Mouse (Mus musculus): ENCODE measurements around the gene Gbx2. TPM values are rescaled to one million over a fixed set of nuclear protein-coding genes. Genes with fewer than 3 reads are reported as not detected.

The Gbx2 gene
- total RNA-seq, 2 experiments from 2014 or later: not detected

GRCm38 (mm10) chr1:89913611-89914010 is 17.4 kb downstream of the Gbx2 start:
- DNase-seq (ENCODE audit: low spot score in 2 of 2): no peak

DNA sequence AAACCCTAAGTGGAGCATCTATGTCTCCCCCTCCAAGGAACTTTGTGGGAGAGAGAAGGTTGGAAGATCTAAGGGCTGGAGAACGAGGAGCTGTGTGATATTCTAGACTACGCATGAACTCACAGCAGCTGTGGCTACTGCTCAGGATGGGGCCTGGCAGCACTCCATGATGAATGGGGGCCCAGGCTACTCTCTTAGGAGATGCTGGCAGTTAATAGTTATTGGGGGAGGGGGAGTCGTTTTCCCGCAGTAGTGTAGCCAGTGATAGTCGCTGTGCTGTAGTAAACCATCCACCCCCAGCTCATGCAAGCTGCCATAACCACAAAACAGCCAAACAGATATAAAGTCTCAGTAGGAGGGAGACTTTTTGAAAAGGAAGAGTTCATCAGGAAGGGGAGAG is 18.6 kb downstream of the Gbx2 start:
- no peak for DNase-seq (ENCODE audit: low spot score in 2 of 2)

DNA sequence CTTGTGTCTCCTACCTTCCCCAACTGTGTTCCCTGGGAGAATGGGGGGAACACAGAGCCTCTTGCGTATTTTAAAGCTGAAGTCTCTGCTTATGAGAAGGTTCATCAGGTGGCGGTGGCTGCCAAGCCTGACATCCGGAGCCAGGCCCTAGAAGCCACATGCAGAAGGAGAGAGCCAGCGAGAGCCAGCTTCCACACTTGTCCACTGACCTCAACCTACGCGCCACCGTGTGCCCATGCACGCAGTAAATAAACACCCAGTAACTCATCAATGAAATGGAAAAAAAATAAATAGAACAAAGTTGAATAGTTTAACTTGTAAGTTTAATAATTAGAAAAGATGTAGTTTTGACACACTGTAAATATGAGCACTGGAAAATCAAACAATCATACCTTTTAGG is 21.2 kb downstream of the Gbx2 start:
- no peak for DNase-seq (ENCODE audit: low spot score in 2 of 2)

- no peak for DNase-seq (ENCODE audit: low spot score in 2 of 2)
Observed at GRCm38 (mm10) chr1:89902641-89903040, 28.3 kb downstream of the Gbx2 start.

- DNase-seq (ENCODE audit: low spot score in 2 of 2): no peak
Observed at GRCm38 (mm10) chr1:89902236-89902635, 28.7 kb downstream of the Gbx2 start.

- DNase-seq (ENCODE audit: low spot score in 2 of 2): no peak
Observed at GRCm38 (mm10) chr1:89901381-89901780, 29.6 kb downstream of the Gbx2 start.

DNA sequence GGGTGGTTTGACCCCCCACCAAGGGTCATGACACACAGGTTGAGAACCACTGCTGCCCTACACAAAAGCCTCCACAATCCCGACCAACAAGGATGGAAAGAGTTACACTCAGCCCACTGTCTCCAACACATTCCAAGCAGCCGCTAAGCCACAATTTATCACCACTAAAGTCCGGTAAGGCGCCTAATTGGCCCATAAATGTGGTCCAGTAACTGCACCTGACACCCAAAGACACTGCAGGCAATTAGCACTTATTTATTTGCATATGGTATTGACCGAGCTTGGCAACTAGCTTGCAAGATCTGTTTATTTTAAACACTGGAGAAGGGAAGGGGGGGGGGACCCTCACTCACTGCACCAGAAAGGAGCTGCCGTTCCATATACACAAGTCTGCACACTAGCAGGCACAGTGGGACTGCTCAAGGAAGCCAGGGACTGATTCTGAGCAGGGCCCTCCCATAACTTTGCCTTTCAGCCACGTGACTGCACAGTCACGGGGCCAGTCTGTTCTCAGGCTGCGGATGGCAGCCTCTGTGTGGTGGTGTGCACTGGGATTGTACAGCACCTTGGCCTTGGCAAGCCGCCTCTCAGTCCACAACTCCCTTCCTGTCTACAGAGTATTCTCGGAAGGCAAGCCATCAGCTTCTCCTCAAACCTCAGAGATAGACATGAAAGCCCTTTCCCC is 31.1 kb downstream of the Gbx2 start:
- DNase-seq (ENCODE audit: low spot score in 2 of 2): no peak

- no peak for DNase-seq (ENCODE audit: low spot score in 2 of 2)
Observed at GRCm38 (mm10) chr1:89899036-89899435, 31.9 kb downstream of the Gbx2 start.

DNA sequence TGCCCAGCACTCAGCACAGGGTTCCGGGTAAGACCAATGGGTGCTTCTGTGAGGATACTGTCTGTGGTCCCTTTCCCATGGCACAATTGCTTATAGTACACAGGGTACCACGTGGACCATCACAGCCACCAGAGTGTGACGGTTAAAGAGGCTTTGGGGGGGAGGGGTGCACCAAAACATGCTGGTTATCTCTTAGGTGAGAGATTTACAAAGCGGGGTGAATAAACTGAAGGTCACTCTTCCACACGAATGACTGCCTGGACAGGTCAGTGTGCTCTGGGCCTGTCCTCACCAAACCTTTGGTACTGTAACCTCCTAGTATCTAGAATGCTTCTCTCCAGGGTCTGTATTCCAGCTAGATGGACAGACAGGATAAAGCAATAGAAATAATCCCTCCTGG is 35.2 kb downstream of the Gbx2 start:
- no peak for DNase-seq (ENCODE audit: low spot score in 2 of 2)

GRCm38 (mm10) chr1:89892281-89892680 is 38.7 kb downstream of the Gbx2 start:
- DNase-seq (ENCODE audit: low spot score in 2 of 2): no peak

DNA sequence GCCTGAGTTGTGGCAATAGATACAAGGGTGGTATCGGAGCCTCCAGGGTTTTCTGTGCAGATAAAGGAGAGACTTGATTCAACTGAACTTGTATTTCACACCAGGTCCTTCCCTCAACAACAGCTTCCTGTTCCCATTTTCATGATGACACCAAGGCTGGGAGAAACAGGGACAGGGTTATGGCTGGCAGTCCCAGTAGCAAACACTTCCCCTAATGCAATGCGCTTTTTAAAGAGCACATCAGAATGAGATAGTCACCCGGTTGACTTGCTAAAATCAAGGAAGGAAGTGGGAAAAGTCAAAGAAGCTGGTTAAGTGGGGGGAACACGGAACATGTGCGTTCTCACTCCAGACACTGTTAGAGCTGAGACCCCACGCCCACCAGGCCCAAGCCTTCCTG is 39.6 kb downstream of the Gbx2 start:
- no peak for DNase-seq (ENCODE audit: low spot score in 2 of 2)

GRCm38 (mm10) chr1:89885696-89886095 is 45.3 kb downstream of the Gbx2 start:
- DNase-seq (ENCODE audit: low spot score in 2 of 2): no peak

GRCm38 (mm10) chr1:89884335-89884734 is 46.6 kb downstream of the Gbx2 start:
- DNase-seq (ENCODE audit: low spot score in 2 of 2): no peak

GRCm38 (mm10) chr1:89880834-89881233 is 50.1 kb downstream of the Gbx2 start:
- no peak for DNase-seq (ENCODE audit: low spot score in 2 of 2)

GRCm38 (mm10) chr1:89880193-89880592 is 50.8 kb downstream of the Gbx2 start:
- DNase-seq (ENCODE audit: low spot score in 2 of 2): no peak

DNA sequence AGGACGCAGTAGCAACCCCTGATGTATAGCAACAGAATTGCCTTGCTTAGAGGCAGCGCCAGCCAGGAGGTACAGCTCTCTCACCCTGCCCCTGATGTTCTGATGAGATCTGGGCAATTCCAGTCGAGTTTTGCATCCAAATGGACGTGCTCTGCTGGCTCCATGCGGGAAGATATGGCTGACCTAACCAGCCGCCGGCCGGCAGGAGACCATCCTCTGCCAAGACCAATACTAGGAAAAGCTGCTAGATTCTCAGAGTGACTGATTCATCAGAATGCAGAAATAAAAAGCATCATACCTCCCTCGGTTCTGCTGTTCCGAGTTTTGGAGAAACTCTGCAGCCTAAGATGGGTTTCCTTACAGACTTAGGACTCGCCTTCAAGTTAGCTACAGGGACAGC is 52.5 kb downstream of the Gbx2 start:
- no peak for DNase-seq (ENCODE audit: low spot score in 2 of 2)

Other genes with a start within 250 kb of the Gbx2 start
- under 1 TPM in 1 of 2 experiments, not detected in 1; 0.28 TPM for gene Asb18, start 83.5 kb upstream of the Gbx2 start, total RNA-seq (2021)
- not detected for gene Iqca, start 222.2 kb upstream of the Gbx2 start, total RNA-seq (2021)